ENCODE assay signal across 17 mouse cellular contexts in genomic region chr6:24635814-24636213, GRCm38 (mm10). TPM values are rescaled to one million over a fixed set of nuclear protein-coding genes. Genes with fewer than 3 reads are reported as not detected.
DNase-seq lines count a peak whose midpoint lies in the region; ATAC-seq and TF ChIP-seq lines count a peak whose summit lies in the region.
"Had no signal": no experiment of that assay in that cellular context is flagged by ENCODE, and none has a peak within 500 bp of the region (broad histone marks: within the 10 kb centered on the region; RNA-seq: fewer than 3 reads in every experiment).

No protein-coding gene starts in this region.

- no peak overlapping the region for H3K4me3 ChIP-seq in forebrain, embryonic 15.5 days
- H3K4me3 ChIP-seq in forebrain, embryonic 13.5 days: no peak overlapping the region
- H3K4me3 ChIP-seq in intestine, postnatal 0 days (ENCODE audit: low read depth, low read length): no peak overlapping the region
- no peak overlapping the region for H3K4me3 ChIP-seq in intestine, embryonic 15.5 days (replicated peaks)
- H3K4me3 ChIP-seq in liver, postnatal 0 days (ENCODE audit: low read depth, low read length): no peak overlapping the region
- no peak overlapping the region for H3K4me3 ChIP-seq in liver, embryonic 11.5 days (ENCODE audit: low read depth, low read length)
- H3K4me3 ChIP-seq: embryonic facial prominence, embryonic 13.5 days; hindbrain, embryonic 10.5 days; neural tube, embryonic 13.5 days had no signal

- no peaks in the 10 kb centered on the region for H3K27me3 ChIP-seq in forebrain, embryonic 15.5 days
- H3K27me3 ChIP-seq in forebrain, embryonic 13.5 days: no peaks in the 10 kb centered on the region
- H3K27me3 ChIP-seq in intestine, postnatal 0 days (replicated peaks; ENCODE audit: control insufficient read depth, insufficient read depth, low read length): no peaks in the 10 kb centered on the region
- no peaks in the 10 kb centered on the region for H3K27me3 ChIP-seq in intestine, embryonic 15.5 days (replicated peaks)
- no peaks in the 10 kb centered on the region for H3K27me3 ChIP-seq in liver, postnatal 0 days (ENCODE audit: insufficient read depth, low read length)
- H3K27me3 ChIP-seq in liver, embryonic 11.5 days (replicated peaks; ENCODE audit: control insufficient read depth, insufficient read depth, low read length): no peaks in the 10 kb centered on the region
- H3K27me3 ChIP-seq: embryonic facial prominence, embryonic 13.5 days; neural tube, embryonic 13.5 days had no signal

- no peaks in the 10 kb centered on the region for H3K4me1 ChIP-seq in forebrain, embryonic 15.5 days
- H3K4me1 ChIP-seq in forebrain, embryonic 13.5 days: no peaks in the 10 kb centered on the region
- no peaks in the 10 kb centered on the region for H3K4me1 ChIP-seq in intestine, postnatal 0 days (replicated peaks; ENCODE audit: control insufficient read depth, insufficient read depth, low read length)
- H3K4me1 ChIP-seq in intestine, embryonic 15.5 days (replicated peaks): no peaks in the 10 kb centered on the region
- H3K4me1 ChIP-seq in liver, postnatal 0 days (ENCODE audit: insufficient read depth): peaks cover 9% of the 10 kb centered on the region
- no peaks in the 10 kb centered on the region; the same call in none of the 2 replicates for H3K4me1 ChIP-seq in liver, embryonic 11.5 days (replicated peaks; ENCODE audit: control insufficient read depth, insufficient read depth, low read length)
- H3K4me1 ChIP-seq: embryonic facial prominence, embryonic 13.5 days; hindbrain, embryonic 10.5 days; neural tube, embryonic 13.5 days had no signal

- H3K9me3 ChIP-seq in forebrain, embryonic 15.5 days: no peaks in the 10 kb centered on the region
- H3K9me3 ChIP-seq in forebrain, embryonic 13.5 days (replicated peaks): no peaks in the 10 kb centered on the region
- H3K9me3 ChIP-seq in intestine, postnatal 0 days (ENCODE audit: control insufficient read depth): no peaks in the 10 kb centered on the region
- no peaks in the 10 kb centered on the region for H3K9me3 ChIP-seq in intestine, embryonic 15.5 days
- no peaks in the 10 kb centered on the region for H3K9me3 ChIP-seq in liver, postnatal 0 days (ENCODE audit: low read length)
- H3K9me3 ChIP-seq in liver, embryonic 11.5 days (ENCODE audit: control insufficient read depth, low read length): no peaks in the 10 kb centered on the region
- H3K9me3 ChIP-seq: embryonic facial prominence, embryonic 13.5 days; hindbrain, embryonic 10.5 days; neural tube, embryonic 13.5 days had no signal

- H3K27ac ChIP-seq in forebrain, embryonic 15.5 days (replicated peaks): no peak overlapping the region
- no peak overlapping the region for H3K27ac ChIP-seq in forebrain, embryonic 13.5 days
- no peak overlapping the region for H3K27ac ChIP-seq in intestine, postnatal 0 days (ENCODE audit: low read depth, low read length)
- no peak overlapping the region for H3K27ac ChIP-seq in intestine, embryonic 15.5 days
- H3K27ac ChIP-seq in liver, postnatal 0 days (ENCODE audit: low read depth): no peak overlapping the region
- no peak overlapping the region for H3K27ac ChIP-seq in liver, embryonic 11.5 days (ENCODE audit: low read depth, low read length)
- H3K27ac ChIP-seq: embryonic facial prominence, embryonic 13.5 days; hindbrain, embryonic 10.5 days; neural tube, embryonic 13.5 days had no signal

- 0 out of 2 replicates have a peak, but pooled peaks cover 5% of the 10 kb centered on the region for H3K36me3 ChIP-seq in forebrain, embryonic 15.5 days
- peaks cover 20% of the 10 kb centered on the region for H3K36me3 ChIP-seq in forebrain, embryonic 13.5 days (ENCODE audit: poor library complexity, severe bottlenecking)
- H3K36me3 ChIP-seq in intestine, postnatal 0 days (ENCODE audit: control insufficient read depth, insufficient read depth): peaks cover 13% of the 10 kb centered on the region
- H3K36me3 ChIP-seq in intestine, embryonic 15.5 days: no peaks in the 10 kb centered on the region
- H3K36me3 ChIP-seq in liver, postnatal 0 days (replicated peaks; ENCODE audit: insufficient read depth, low read length): peaks cover 16% of the 10 kb centered on the region
- H3K36me3 ChIP-seq in liver, embryonic 11.5 days (ENCODE audit: control insufficient read depth, insufficient read depth, low read length): peaks cover 2% of the 10 kb centered on the region; the same call in 1 of the 2 replicates

- H3K9ac ChIP-seq in forebrain, embryonic 15.5 days (replicated peaks): no peak overlapping the region
- H3K9ac ChIP-seq in forebrain, embryonic 13.5 days: no peak overlapping the region
- no peak overlapping the region for H3K9ac ChIP-seq in intestine, postnatal 0 days (ENCODE audit: low read depth, low read length)
- H3K9ac ChIP-seq in intestine, embryonic 15.5 days: no peak overlapping the region
- H3K9ac ChIP-seq in liver, postnatal 0 days (replicated peaks): no peak overlapping the region
- no peak overlapping the region for H3K9ac ChIP-seq in liver, embryonic 11.5 days (ENCODE audit: low read depth, low read length)
- H3K9ac ChIP-seq: embryonic facial prominence, embryonic 13.5 days; neural tube, embryonic 13.5 days had no signal

- 83% methylated on average over 2 of the region's 2 CpGs for WGBS in forebrain, embryonic 15.5 days
- 87% methylated on average over 2 of the region's 2 CpGs for WGBS in forebrain, embryonic 13.5 days
- WGBS in intestine, postnatal 0 days: 82% methylated on average over 2 of the region's 2 CpGs
- 95% methylated on average over 2 of the region's 2 CpGs for WGBS in intestine, embryonic 15.5 days
- 81% methylated on average over 2 of the region's 2 CpGs for WGBS in liver, postnatal 0 days (ENCODE audit: insufficient replicate concordance)
- WGBS in liver, embryonic 11.5 days: 86% methylated on average over 2 of the region's 2 CpGs

- DNase-seq in liver, postnatal 0 days: peak; percentile 21
- no peak for DNase-seq in liver, embryonic 11.5 days (ENCODE audit: low spot score)
- peak; percentile 35 for DNase-seq in NIH3T3 (ENCODE audit: low read depth)
- DNase-seq in left cerebral cortex, adult 11 months (ENCODE audit: low spot score): no peak
- DNase-seq: cerebellum, adult 8-10 months; gastrocnemius, postnatal 25 days; thymus, adult 2 months had no signal

- no peak for TF ChIP-seq EP300 in liver, postnatal 0 days (IDR thresholded peaks at IDR 0.05; ENCODE audit: low read depth)

- 0 out of 2 replicates have a peak, but pooled peaks have one; percentile 58 for ATAC-seq in forebrain, embryonic 15.5 days (replicated peaks)
- no peak for ATAC-seq in forebrain, embryonic 13.5 days
- ATAC-seq in intestine, postnatal 0 days: no peak
- no peak for ATAC-seq in intestine, embryonic 15.5 days
- peak; percentile 40; the same call in 1 of the 2 replicates for ATAC-seq in liver, postnatal 0 days
- no peak for ATAC-seq in liver, embryonic 11.5 days (replicated peaks; ENCODE audit: low FRiP score)

- TF ChIP-seq CTCF in intestine, postnatal 0 days (IDR thresholded peaks at IDR 0.05; ENCODE audit: low read depth): peak; percentile 32
- peak; percentile 45 for TF ChIP-seq CTCF in liver, postnatal 0 days (IDR thresholded peaks at IDR 0.05; ENCODE audit: low read depth)

- no peak overlapping the region for H3K4me2 ChIP-seq in forebrain, embryonic 15.5 days (replicated peaks)
- H3K4me2 ChIP-seq in forebrain, embryonic 13.5 days: no peak overlapping the region
- H3K4me2 ChIP-seq in intestine, postnatal 0 days (replicated peaks; ENCODE audit: low read depth): no peak overlapping the region
- no peak overlapping the region for H3K4me2 ChIP-seq in intestine, embryonic 15.5 days (replicated peaks)
- no peak overlapping the region for H3K4me2 ChIP-seq in liver, postnatal 0 days (ENCODE audit: low read depth, low read length)
- H3K4me2 ChIP-seq in liver, embryonic 11.5 days: no peak overlapping the region
- H3K4me2 ChIP-seq: embryonic facial prominence, embryonic 13.5 days; heart, embryonic 11.5 days; neural tube, embryonic 13.5 days had no signal

RNA-seq across cellular contexts. Expression of gene Wasl, which starts 29.0 kb away (rescaled TPM):
- 71.0 and 74.1 TPM in 2 replicates for polyA plus RNA-seq in forebrain, embryonic 15.5 days (2015; fragmentation: Nextera tagmentation; extraction: Ambion mirVana)
- polyA plus RNA-seq in forebrain, embryonic 13.5 days (2015; fragmentation: Nextera tagmentation; extraction: Ambion mirVana): 70.8 and 76.9 TPM in 2 replicates
- 103 and 120 TPM in 2 replicates for polyA plus RNA-seq in intestine, postnatal 0 days (2015; fragmentation: Nextera tagmentation; extraction: Ambion mirVana)
- polyA plus RNA-seq in intestine, embryonic 15.5 days (2015; fragmentation: Nextera tagmentation; extraction: Ambion mirVana): 66.2 and 74.3 TPM in 2 replicates
- polyA plus RNA-seq in liver, postnatal 0 days (2015; fragmentation: Nextera tagmentation; extraction: Ambion mirVana): 44.2 and 46.0 TPM in 2 replicates
- polyA plus RNA-seq in liver, embryonic 11.5 days (2014; fragmentation: Nextera tagmentation; extraction: Ambion mirVana): 28.2 and 29.4 TPM in 2 replicates

RNA-seq across cellular contexts. Expression of gene Lmod2, which starts 38.3 kb away (rescaled TPM):
- not detected in 2 replicates for polyA plus RNA-seq in forebrain, embryonic 15.5 days (2015; fragmentation: Nextera tagmentation; extraction: Ambion mirVana)
- not detected in 2 replicates for polyA plus RNA-seq in forebrain, embryonic 13.5 days (2015; fragmentation: Nextera tagmentation; extraction: Ambion mirVana)
- polyA plus RNA-seq in intestine, postnatal 0 days (2015; fragmentation: Nextera tagmentation; extraction: Ambion mirVana): not detected in 2 replicates
- polyA plus RNA-seq in intestine, embryonic 15.5 days (2015; fragmentation: Nextera tagmentation; extraction: Ambion mirVana): not detected in 2 replicates
- polyA plus RNA-seq in liver, postnatal 0 days (2015; fragmentation: Nextera tagmentation; extraction: Ambion mirVana): 0.05 and 0.53 TPM in 2 replicates
- polyA plus RNA-seq in liver, embryonic 11.5 days (2014; fragmentation: Nextera tagmentation; extraction: Ambion mirVana): 0.14 and 0.41 TPM in 2 replicates
- polyA plus RNA-seq: cortical plate, adult 2 months; hindbrain, embryonic 10.5 days; intestine, embryonic 14.5 days had no signal

Comparison
In these comparisons a context has a peak if more than half of its experiments do, and no peak if none do; other contexts are left out.
1. ATAC-seq: peak in forebrain, embryonic 15.5 days (single experiment) and liver, postnatal 0 days (single experiment); none in forebrain, embryonic 13.5 days (single experiment), intestine, postnatal 0 days (single experiment), intestine, embryonic 15.5 days (single experiment) and liver, embryonic 11.5 days (single experiment).
2. DNase-seq: peak in liver, postnatal 0 days (single experiment) and NIH3T3 (single experiment); none in liver, embryonic 11.5 days (single experiment) and left cerebral cortex, adult 11 months (single experiment).